Mouse (Mus musculus): ENCODE results near the gene Ssc5d.

DNA sequence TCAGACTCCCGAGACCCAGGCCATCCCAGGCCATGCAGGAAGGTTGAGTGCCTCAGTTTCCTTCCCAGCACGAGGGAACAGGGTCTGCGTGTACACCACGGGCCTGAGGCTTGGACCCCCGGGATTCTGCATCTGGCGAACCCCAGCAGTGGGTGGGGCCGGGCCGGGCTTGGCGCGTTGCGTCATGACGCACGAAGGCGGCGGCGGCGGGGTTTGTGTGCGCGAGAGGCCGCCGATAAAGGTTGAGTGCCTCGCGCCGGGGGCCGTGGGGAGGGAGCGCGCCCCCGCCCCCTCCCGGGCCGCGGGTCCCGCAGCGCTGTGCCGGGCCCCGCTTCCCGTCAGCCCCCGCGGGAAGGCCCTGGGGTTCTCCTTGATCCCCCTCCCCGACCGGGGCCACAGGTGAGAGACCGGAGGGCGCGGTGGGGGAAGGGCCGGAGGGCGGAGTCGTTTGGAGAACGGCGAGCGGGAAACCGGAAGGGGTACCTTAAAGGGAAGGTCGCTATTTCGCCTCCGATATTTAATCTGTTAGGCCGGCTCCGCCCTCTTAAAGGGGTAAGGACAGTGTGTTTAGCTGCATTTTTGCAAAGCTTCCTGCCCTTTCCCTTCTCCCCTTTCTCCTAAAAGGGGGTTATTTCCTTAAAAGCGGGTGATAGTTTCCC, 10.4 kb upstream of the Ssc5d start, which contains the start of gene Zfp628:
- TF ChIP-seq CTCF (IDR thresholded peaks at IDR 0.05; ENCODE audit: borderline replicate concordance, control insufficient read depth, extremely low read depth, insufficient read depth, low read length, poor library complexity) = 0 out of 2 replicates have a peak, but pooled peaks have one; percentile 54
- TF ChIP-seq POLR2A (IDR thresholded peaks at IDR 0.05; ENCODE audit: control insufficient read depth, extremely low read depth, insufficient read depth, low read length, poor library complexity) = peak; percentile 88

Data from thymus, adult 2 months (tissue).